Mouse (Mus musculus) hindlimb bud, embryonic 11.5 days (tissue): ENCODE data around the gene Dusp28.

ENCODE experiments used
- DNase-seq: peaks from one replicate; pipeline ENCODE4 v3.0.0-alpha.2; 2012; ENCODE audit warnings: low read depth, low spot score; ENCODE audit errors: extremely low spot score

Gene Dusp28

DNA sequence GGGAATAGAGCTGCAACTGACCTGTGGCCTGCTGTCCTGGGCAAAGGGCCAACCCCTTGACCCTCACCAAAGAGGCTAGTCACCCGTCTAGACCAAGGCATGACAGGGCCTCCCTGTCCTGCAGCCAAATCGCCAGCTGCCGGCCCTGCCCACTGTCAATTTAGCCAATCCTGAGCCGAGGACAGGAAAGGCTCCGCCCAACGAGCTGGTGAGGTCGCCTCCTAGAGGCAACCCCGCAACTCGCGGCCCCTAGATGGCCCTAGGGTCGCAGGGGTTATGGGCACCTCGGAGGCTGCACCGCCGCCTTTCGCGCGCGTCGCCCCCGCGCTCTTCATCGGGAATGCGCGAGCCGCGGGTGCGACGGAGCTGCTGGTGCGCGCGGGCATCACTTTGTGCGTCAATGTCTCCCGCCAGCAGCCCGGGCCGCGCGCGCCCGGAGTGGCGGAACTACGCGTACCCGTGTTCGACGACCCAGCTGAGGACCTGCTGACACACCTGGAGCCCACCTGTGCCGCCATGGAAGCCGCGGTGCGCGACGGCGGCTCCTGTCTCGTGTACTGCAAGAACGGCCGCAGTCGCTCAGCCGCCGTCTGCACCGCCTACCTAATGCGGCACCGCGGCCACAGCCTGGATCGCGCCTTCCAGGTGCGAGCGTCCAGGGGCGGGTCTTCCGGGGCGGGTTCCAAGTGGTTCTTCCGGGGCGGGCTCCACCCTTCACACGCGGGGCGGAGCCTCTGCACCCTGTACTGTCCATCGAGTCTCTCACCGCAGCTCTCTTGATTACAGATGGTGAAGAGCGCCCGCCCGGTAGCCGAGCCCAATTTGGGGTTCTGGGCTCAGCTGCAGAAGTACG is at the start of gene Dusp28:
Dusp28 (plus strand) TSS at position 203 of the 853 bp plus-strand sequence.
- no peak for DNase-seq

DNA sequence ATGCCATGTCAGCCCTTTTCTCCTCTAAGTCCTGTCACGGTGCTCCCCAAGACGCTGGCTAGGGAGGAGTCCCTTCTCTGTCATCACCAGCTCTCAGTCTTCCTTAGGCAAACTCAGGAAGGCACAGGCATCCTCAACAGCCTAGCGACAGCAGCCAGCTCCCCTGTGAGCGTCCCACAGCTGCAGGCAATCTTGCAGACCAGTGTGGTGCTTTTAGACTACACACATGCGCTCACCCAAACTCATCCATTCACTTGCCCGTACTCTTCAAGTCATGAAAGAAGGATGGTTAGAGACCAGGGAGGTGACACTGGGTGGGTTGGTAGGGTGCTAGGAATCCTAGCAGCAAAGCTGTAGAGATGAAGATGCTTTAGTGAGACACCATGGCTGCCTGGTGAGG is 45.3 kb upstream of the Dusp28 start:
- no peak for DNase-seq

DNA sequence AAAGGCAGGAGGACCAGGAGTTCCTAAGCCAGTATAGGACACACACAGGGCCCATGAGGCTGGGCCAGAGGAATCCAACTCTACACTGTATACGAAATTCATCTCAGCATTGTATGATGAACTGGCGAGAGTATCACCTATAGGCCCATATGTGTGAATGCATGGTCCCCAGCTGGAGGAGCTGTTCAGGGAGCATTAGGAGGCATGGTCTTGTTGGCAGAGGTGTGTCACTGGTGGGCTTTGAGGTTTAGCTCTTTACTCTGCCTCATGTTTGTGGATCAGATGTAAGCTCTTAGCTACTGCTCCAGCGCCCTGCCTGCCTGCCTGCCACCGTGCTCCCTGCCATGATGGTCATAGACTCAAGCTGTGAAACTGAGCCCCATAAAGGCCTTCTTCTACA is 43.5 kb upstream of the Dusp28 start:
- DNase-seq, result no peak

DNA sequence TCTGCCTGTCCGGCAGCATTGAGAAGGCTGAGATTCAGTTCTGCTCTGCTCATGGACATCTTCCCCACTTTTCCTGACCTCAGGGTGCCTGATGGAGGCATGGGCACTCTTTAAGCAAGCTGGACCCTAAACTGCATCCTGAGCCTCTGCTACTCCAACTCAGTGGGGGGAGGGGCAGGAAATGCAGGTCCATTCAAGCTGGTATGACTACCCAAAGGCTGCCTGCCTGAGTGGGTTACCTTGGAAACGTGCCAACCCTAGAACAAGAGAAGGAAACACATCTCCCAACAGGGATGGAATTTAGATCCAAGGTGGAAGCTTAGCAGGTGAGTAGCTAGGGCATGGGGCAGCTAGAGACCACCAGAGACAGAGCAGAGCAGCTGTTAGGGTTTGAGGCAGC is 40.6 kb upstream of the Dusp28 start:
- DNase-seq, result no peak

GRCm38 (mm10) chr1:92869985-92870384 is 36.8 kb upstream of the Dusp28 start:
- no peak for DNase-seq

DNA sequence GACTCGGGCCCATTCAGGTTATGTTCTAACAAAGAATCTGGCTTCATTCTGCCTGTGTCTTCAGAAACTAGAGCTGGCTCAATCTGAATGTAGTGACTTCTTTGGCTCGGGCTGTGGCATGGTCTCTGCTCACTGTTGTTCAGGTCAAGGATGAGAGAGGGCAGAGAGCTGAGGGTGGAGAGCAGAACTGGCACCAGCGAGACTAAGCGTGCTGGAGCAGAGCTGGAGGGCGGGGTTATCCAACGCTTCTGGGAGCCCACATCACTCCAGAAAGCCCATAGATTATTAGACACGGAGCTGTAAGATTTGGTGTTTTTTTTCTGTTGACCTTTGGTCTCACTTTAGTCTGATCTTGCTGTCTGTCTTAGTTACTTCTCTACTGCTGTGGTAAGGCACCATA is 34.1 kb upstream of the Dusp28 start:
- no peak for DNase-seq

DNA sequence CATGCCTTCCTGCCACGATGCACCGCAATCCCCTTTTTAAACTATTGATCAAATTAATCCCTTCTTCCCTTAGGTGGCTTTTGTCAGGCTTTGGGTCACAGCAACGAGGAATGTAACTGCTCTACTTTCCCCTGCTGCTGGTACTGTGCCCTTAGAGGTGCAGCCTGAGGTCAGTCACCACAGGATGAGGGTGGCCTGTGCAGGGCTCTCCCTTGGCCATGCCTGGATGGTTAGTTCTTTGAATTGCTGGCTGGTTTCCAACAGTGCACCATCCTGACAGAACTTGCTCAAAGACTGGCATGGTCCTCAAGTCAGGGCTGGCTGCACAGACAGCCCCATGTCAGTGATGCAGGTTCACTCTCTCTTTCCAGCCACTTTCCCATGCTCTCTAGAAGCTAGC is 32.8 kb upstream of the Dusp28 start:
- DNase-seq, result no peak

DNA sequence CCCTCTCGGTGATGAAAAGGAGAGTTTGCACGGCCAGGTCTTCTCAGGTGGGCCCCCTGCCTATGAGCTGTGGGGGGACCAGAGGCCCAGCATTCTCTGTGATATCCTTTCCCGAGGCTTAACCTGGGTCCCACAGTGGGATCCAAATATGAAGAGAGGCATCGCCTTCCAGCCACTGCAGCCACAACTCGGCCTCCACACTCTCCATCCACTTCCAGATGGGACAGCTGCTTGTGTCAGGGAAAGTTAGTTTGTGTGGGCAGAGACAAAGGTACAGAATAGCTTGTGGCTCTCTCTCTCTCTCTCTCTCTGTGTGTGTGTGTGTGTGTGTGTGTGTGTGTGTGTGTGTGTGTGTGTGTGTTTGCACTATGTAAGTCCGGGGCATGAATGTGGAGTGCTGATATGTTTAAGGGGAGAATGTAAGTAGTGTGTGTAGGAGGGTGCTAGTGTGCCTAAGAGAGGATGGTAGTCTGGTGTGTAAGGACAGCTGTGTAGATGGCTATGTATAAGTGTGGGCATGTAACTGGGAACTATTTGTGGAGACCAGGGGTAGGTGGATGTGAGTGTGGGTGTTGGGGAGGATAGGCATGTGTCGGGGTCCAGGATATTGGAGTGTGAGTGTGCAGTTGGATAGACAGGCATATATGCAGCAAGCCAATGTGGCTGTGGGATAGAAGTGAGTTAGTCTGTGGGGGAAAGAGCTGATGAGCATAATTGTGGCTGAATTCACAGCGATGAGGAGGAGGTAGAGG is 31.2 kb upstream of the Dusp28 start:
- DNase-seq, result no peak

- no peak for DNase-seq
Observed at GRCm38 (mm10) chr1:92877431-92877978, 29.3 kb upstream of the Dusp28 start.

GRCm38 (mm10) chr1:92878066-92878741 is 28.6 kb upstream of the Dusp28 start:
- DNase-seq, result no peak

GRCm38 (mm10) chr1:92879266-92879665 is 27.5 kb upstream of the Dusp28 start:
- no peak for DNase-seq

GRCm38 (mm10) chr1:92880101-92880500 is 26.7 kb upstream of the Dusp28 start:
- DNase-seq, result no peak

GRCm38 (mm10) chr1:92881982-92882381 is 24.8 kb upstream of the Dusp28 start:
- DNase-seq, result no peak

DNA sequence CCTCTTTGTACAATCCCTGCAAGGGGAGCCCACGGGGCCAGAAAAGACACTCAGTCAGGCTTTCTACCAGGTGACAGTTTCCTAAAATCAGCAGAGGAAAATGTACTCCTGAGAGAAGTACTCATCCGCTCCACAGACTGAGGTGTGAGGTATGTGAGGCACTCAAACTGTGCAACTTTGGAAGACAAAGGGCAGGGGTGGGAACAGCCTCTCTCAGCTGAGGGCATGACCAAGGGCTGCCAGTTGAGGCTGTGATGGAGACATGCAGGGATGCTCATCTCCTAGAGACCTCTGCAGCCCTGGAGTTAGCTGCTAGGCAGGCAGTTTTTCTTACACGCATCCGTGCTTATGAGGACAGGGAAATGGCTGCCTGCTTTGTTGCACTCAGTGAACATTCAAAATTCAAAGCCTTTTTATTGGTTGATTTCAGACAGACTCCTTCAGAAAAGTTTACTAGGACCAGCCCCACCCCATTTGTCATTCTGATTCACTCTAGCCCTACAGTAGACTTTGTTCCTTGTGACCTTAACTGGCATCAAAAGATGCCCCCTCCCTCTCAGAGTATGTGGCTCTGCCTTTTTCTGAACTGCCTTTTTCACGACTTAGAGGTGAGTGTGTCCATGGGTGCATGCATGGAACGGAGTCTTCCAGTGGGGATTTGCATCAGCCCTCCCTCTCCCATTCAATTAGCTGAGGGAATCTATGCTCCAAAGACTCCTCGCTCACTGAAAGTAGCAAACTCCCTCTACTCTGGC is 17.7 kb upstream of the Dusp28 start:
- DNase-seq, result no peak

- no peak for DNase-seq
Observed at GRCm38 (mm10) chr1:92892791-92893190, 14.0 kb upstream of the Dusp28 start.

GRCm38 (mm10) chr1:92893896-92894295 is 12.9 kb upstream of the Dusp28 start:
- no peak for DNase-seq

- peak; percentile 72 for DNase-seq
Observed at GRCm38 (mm10) chr1:92895089-92895488, 11.7 kb upstream of the Dusp28 start.

GRCm38 (mm10) chr1:92902786-92903185 is 4.0 kb upstream of the Dusp28 start, which contains the start of gene Ankmy1:
Ankmy1 (minus strand) TSS chr1:92902906.
- no peak for DNase-seq

GRCm38 (mm10) chr1:92903627-92904026 is 3.2 kb upstream of the Dusp28 start:
- DNase-seq, result no peak

DNA sequence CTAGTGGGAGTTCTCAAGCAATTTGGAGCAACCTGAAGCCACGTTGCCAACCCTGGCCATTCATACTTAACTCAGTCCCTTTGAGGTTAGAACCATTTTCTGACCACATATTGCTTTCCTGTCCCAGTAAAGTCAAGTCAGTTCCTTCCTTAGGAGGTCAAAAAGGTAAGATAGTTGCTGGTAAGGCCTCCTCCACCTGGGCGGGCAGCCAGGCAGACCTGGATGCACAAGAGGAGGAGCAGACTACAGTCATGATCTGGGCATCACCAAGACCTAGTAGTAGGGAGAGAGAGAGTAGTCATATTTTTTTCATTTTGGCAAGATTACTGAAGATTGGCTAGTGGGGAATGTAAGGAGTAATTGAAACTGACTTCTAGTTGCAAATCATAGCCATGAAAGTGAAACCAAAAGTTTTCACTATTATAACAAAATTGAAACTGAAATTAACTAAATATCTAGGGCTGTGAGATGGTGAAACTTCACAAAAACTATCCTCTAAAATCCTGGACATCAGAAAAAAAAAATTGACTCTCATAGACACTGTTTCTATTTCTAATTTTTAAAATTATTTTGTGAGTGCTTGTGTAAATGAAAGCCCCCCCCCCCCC is 974 bp upstream of the Dusp28 start:
- DNase-seq, result no peak
